Mouse (Mus musculus) limb, embryonic 12.5 days (tissue): ENCODE measurements around the gene Psma3. TPM values are rescaled to one million over a fixed set of nuclear protein-coding genes. Genes with fewer than 3 reads are reported as not detected.
A peak's percentile ranks its signal among the peaks of the same experiment; 100 is the strongest.

Experiments
- ATAC-seq: fragments of 200-750 bp; cut with Nextera tagmentation; 2 replicates; pipeline ENCODE4 v1.8.0; 2017; ENCODE audit warnings: low read depth, moderate TSS enrichment; ENCODE audit not compliant: insufficient number of reproducible peaks, insufficient read depth, low FRiP score, low TSS enrichment
- H3K27ac ChIP-seq: fragments of 300-500 bp; sonication (generic); 2 replicates; pipeline ENCODE4 v1.5.1; 2016; ENCODE audit warnings: mild to moderate bottlenecking, moderate library complexity
- H3K27me3 ChIP-seq: fragments of 300-500 bp; sonication (generic); 2 replicates; pipeline ENCODE4 v1.6.1; 2016; ENCODE audit warnings: mild to moderate bottlenecking, moderate library complexity
- H3K36me3 ChIP-seq: fragments of 300-500 bp; sonication (generic); 2 replicates; pipeline ENCODE4 v1.6.1; 2016; ENCODE audit warnings: mild to moderate bottlenecking, moderate library complexity
- H3K4me1 ChIP-seq: fragments of 300-500 bp; sonication (generic); replicated peaks from 2 replicates; pipeline ENCODE4 v1.6.1; 2016
- H3K4me2 ChIP-seq: fragments of 300-500 bp; sonication (generic); 2 replicates; pipeline ENCODE4 v1.6.1; 2016; ENCODE audit warnings: mild to moderate bottlenecking, moderate library complexity
- H3K4me3 ChIP-seq: fragments of 300-500 bp; sonication (generic); replicated peaks from 2 replicates; pipeline ENCODE4 v1.5.1; 2016; ENCODE audit warnings: mild to moderate bottlenecking
- H3K9ac ChIP-seq: fragments of 300-500 bp; sonication (generic); replicated peaks from 2 replicates; pipeline ENCODE4 v1.6.1; 2016; ENCODE audit warnings: mild to moderate bottlenecking, moderate library complexity
- H3K9me3 ChIP-seq: fragments of 300-500 bp; sonication (generic); 2 replicates; pipeline ENCODE4 v1.6.1; 2016; ENCODE audit warnings: mild to moderate bottlenecking, moderate library complexity
- WGBS: fragments of 180-500 bp; shearing (Covaris S2); methylation state at CpG from one replicate; pipeline ENCODE4 v1.1.7; 2016; 5-methylcytosine and 5-hydroxymethylcytosine counted together
- polyA plus RNA-seq: library from polyadenylated mRNA; unstranded; fragments of >200 nt; fragmentation: Nextera tagmentation; extraction: Ambion mirVana; gene quantifications from 2 replicates; pipeline ENCODE4 v1.2.1, GENCODE M21; 2016

Psma3 gene
- polyA plus RNA-seq, 1 experiment from 2014 or later = 611 TPM

GRCm38 (mm10) chr12:70968791-70969307 lies 5.6 kb upstream of the Psma3 start:
- Histone ChIP-seq H3K27me3 (no peaks in the 10 kb centered on the region), H3K9ac (peak overlapping the region; percentile 78), H3K4me1 (no peaks in the 10 kb centered on the region), H3K27ac (peak overlapping the region; percentile 94), H3K4me2 (peak overlapping the region; percentile 63), H3K36me3 (0 out of 2 replicates have a peak, but pooled peaks cover 9% of the 10 kb centered on the region), H3K4me3 (peak overlapping the region; percentile 66), H3K9me3 (no peaks in the 10 kb centered on the region)
- 1% methylated on average over 15 of the region's 15 CpGs for WGBS
- ATAC-seq = peak; percentile 53

- no peaks in the 10 kb centered on the region for H3K27me3 ChIP-seq
- no peaks in the 10 kb centered on the region for H3K4me1 ChIP-seq
- H3K4me2 ChIP-seq = peak overlapping the region; percentile 46
- ATAC-seq = no peak
- 6% methylated on average over 17 of the region's 17 CpGs for WGBS
- no peaks in the 10 kb centered on the region for H3K9me3 ChIP-seq
- H3K36me3 ChIP-seq = 0 out of 2 replicates have a peak, but pooled peaks cover under 1% of the 10 kb centered on the region
- H3K27ac ChIP-seq = 0 out of 2 replicates have a peak overlapping the region, but pooled peaks have one; percentile 42
- H3K9ac ChIP-seq = no peak overlapping the region
- peak overlapping the region; percentile 34 for H3K4me3 ChIP-seq
Measured at GRCm38 (mm10) chr12:70969485-70970184, 4.8 kb upstream of the Psma3 start.

GRCm38 (mm10) chr12:70973831-70974230 lies 590 bp upstream of the Psma3 start:
- Histone ChIP-seq H3K4me1 (peaks cover 7% of the 10 kb centered on the region), H3K27me3 (no peaks in the 10 kb centered on the region), H3K36me3 (peaks cover 7% of the 10 kb centered on the region; the same call in 1 of the 2 replicates), H3K9me3 (no peaks in the 10 kb centered on the region), H3K4me3 (no peak overlapping the region; the same call in 1 of the 2 replicates), H3K9ac (no peak overlapping the region), H3K4me2 (peak overlapping the region; percentile 42; the same call in 1 of the 2 replicates), H3K27ac (no peak overlapping the region)
- 88% methylated on average over 4 of the region's 4 CpGs for WGBS
- ATAC-seq = no peak

GRCm38 (mm10) chr12:70975406-70975805 lies 985 bp downstream of the Psma3 start:
- Histone ChIP-seq H3K4me2 (peak overlapping the region; percentile 79), H3K27me3 (no peaks in the 10 kb centered on the region), H3K36me3 (peaks cover 20% of the 10 kb centered on the region), H3K9ac (peak overlapping the region; percentile 96), H3K9me3 (no peaks in the 10 kb centered on the region), H3K27ac (peak overlapping the region; percentile 97), H3K4me3 (peak overlapping the region; percentile 92), H3K4me1 (peaks cover 7% of the 10 kb centered on the region)
- 19% methylated on average over 10 of the region's 10 CpGs for WGBS
- ATAC-seq = no peak

GRCm38 (mm10) chr12:70975891-70976290 lies 1.5 kb downstream of the Psma3 start:
- Histone ChIP-seq H3K36me3 (peaks cover 20% of the 10 kb centered on the region), H3K4me2 (peak overlapping the region; percentile 79), H3K27me3 (no peaks in the 10 kb centered on the region), H3K27ac (no peak overlapping the region), H3K4me1 (peaks cover 7% of the 10 kb centered on the region), H3K9me3 (no peaks in the 10 kb centered on the region), H3K4me3 (peak overlapping the region; percentile 92), H3K9ac (peak overlapping the region; percentile 96)
- ATAC-seq = no peak
- WGBS = 78% methylated on average over 3 of the region's 3 CpGs

GRCm38 (mm10) chr12:70978345-70978744 lies 3.9 kb downstream of the Psma3 start:
- H3K4me2 ChIP-seq = no peak overlapping the region
- ATAC-seq = no peak
- no peaks in the 10 kb centered on the region for H3K9me3 ChIP-seq
- H3K9ac ChIP-seq = no peak overlapping the region
- peaks cover 36% of the 10 kb centered on the region for H3K36me3 ChIP-seq
- 87% methylated on average over 7 of the region's 7 CpGs for WGBS
- H3K27me3 ChIP-seq = no peaks in the 10 kb centered on the region
- H3K4me1 ChIP-seq = peaks cover 7% of the 10 kb centered on the region
- H3K27ac ChIP-seq = no peak overlapping the region
- no peak overlapping the region for H3K4me3 ChIP-seq

- no peak for ATAC-seq
- no peaks in the 10 kb centered on the region for H3K27me3 ChIP-seq
- H3K36me3 ChIP-seq = peaks cover 83% of the 10 kb centered on the region
- no peak overlapping the region for H3K4me3 ChIP-seq
- no peaks in the 10 kb centered on the region for H3K9me3 ChIP-seq
- no peak overlapping the region for H3K9ac ChIP-seq
- no peak overlapping the region for H3K27ac ChIP-seq
- 94% methylated on average over 7 of the region's 7 CpGs for WGBS
- no peaks in the 10 kb centered on the region for H3K4me1 ChIP-seq
- no peak overlapping the region for H3K4me2 ChIP-seq
Measured at GRCm38 (mm10) chr12:70984855-70985550, 10.6 kb downstream of the Psma3 start.

- H3K27ac ChIP-seq = no peak overlapping the region
- WGBS = 88% methylated on average over 5 of the region's 5 CpGs
Measured at GRCm38 (mm10) chr12:70997225-70997624, 22.8 kb downstream of the Psma3 start.

GRCm38 (mm10) chr12:70999423-70999903 lies 25.0 kb downstream of the Psma3 start:
- no peak for ATAC-seq
- H3K27ac ChIP-seq = no peak overlapping the region; the same call in 1 of the 2 replicates
- no peak overlapping the region for H3K4me3 ChIP-seq
- H3K9ac ChIP-seq = no peak overlapping the region
- H3K4me2 ChIP-seq = no peak overlapping the region
- WGBS = 60% methylated on average over 5 of the region's 5 CpGs
- H3K27me3 ChIP-seq = no peaks in the 10 kb centered on the region
- no peaks in the 10 kb centered on the region for H3K9me3 ChIP-seq
- peaks cover 66% of the 10 kb centered on the region for H3K36me3 ChIP-seq
- H3K4me1 ChIP-seq = no peaks in the 10 kb centered on the region; the same call in 1 of the 2 replicates

More at GRCm38 (mm10) chr12:70997225-70997624, 22.8 kb downstream of the Psma3 start:
- no peaks in the 10 kb centered on the region for H3K9me3 ChIP-seq
- H3K9ac ChIP-seq = no peak overlapping the region
- no peak overlapping the region for H3K4me3 ChIP-seq
- peaks cover 69% of the 10 kb centered on the region for H3K36me3 ChIP-seq
- H3K4me1 ChIP-seq = no peaks in the 10 kb centered on the region; the same call in 1 of the 2 replicates
- no peak for ATAC-seq
- no peak overlapping the region for H3K4me2 ChIP-seq
- no peaks in the 10 kb centered on the region for H3K27me3 ChIP-seq

- Histone ChIP-seq H3K9me3 (no peaks in the 10 kb centered on the region), H3K9ac (no peak overlapping the region), H3K4me3 (no peak overlapping the region), H3K27ac (no peak overlapping the region), H3K27me3 (no peaks in the 10 kb centered on the region), H3K4me1 (no peaks in the 10 kb centered on the region; the same call in 1 of the 2 replicates), H3K36me3 (peaks cover 69% of the 10 kb centered on the region), H3K4me2 (no peak overlapping the region)
- ATAC-seq = no peak
- WGBS = 91% methylated on average over 1 of the region's 1 CpGs
Measured at GRCm38 (mm10) chr12:71000344-71000743, 25.9 kb downstream of the Psma3 start.

GRCm38 (mm10) chr12:71001456-71001855 lies 27.0 kb downstream of the Psma3 start:
- no peaks in the 10 kb centered on the region for H3K9me3 ChIP-seq
- WGBS = 71% methylated on average over 6 of the region's 6 CpGs
- H3K4me3 ChIP-seq = no peak overlapping the region
- H3K27me3 ChIP-seq = no peaks in the 10 kb centered on the region
- H3K27ac ChIP-seq = peak overlapping the region; percentile 17; the same call in 1 of the 2 replicates
- no peak for ATAC-seq
- peaks cover 68% of the 10 kb centered on the region for H3K36me3 ChIP-seq
- H3K4me2 ChIP-seq = no peak overlapping the region
- H3K9ac ChIP-seq = no peak overlapping the region
- no peaks in the 10 kb centered on the region; the same call in 1 of the 2 replicates for H3K4me1 ChIP-seq
